ENCODE assay signal across 8 mouse cellular contexts in genomic region chr3:83862956-83863355, GRCm38 (mm10). TPM values are rescaled to one million over a fixed set of nuclear protein-coding genes. Genes with fewer than 3 reads are reported as not detected.
A peak's percentile ranks its signal among the peaks of the same experiment; 100 is the strongest.
DNase-seq lines count a peak whose midpoint lies in the region; ATAC-seq and TF ChIP-seq lines count a peak whose summit lies in the region.

No protein-coding gene starts in this region.

- H3K4me2 ChIP-seq in forebrain, postnatal 0 days (ENCODE audit: low read depth): no peak overlapping the region
- no peak overlapping the region for H3K4me2 ChIP-seq in forebrain, embryonic 12.5 days
- H3K4me2 ChIP-seq in midbrain, postnatal 0 days (ENCODE audit: low read depth, low read length, poor library complexity, severe bottlenecking): no peak overlapping the region

- H3K9me3 ChIP-seq in forebrain, postnatal 0 days (ENCODE audit: low read length): no peaks in the 10 kb centered on the region
- H3K9me3 ChIP-seq in forebrain, embryonic 12.5 days: no peaks in the 10 kb centered on the region
- H3K9me3 ChIP-seq in midbrain, postnatal 0 days (ENCODE audit: low read length): no peaks in the 10 kb centered on the region

- H3K27ac ChIP-seq in forebrain, postnatal 0 days (ENCODE audit: low read depth, low read length): no peak overlapping the region
- H3K27ac ChIP-seq in forebrain, embryonic 12.5 days: no peak overlapping the region
- peak overlapping the region; percentile 63 for H3K27ac ChIP-seq in brown adipose tissue, adult 24 weeks (replicated peaks; ENCODE audit: low read depth, low read length)
- no peak overlapping the region for H3K27ac ChIP-seq in midbrain, postnatal 0 days (ENCODE audit: low read depth, low read length)

- H3K4me3 ChIP-seq in forebrain, postnatal 0 days (ENCODE audit: low read depth, low read length): no peak overlapping the region
- H3K4me3 ChIP-seq in forebrain, embryonic 12.5 days (replicated peaks): no peak overlapping the region
- H3K4me3 ChIP-seq in brown adipose tissue, adult 24 weeks (ENCODE audit: insufficient read depth, low read depth, low read length): no peak overlapping the region
- H3K4me3 ChIP-seq in midbrain, postnatal 0 days (ENCODE audit: low read depth, low read length): no peak overlapping the region

- H3K9ac ChIP-seq in forebrain, postnatal 0 days: no peak overlapping the region
- H3K9ac ChIP-seq in forebrain, embryonic 12.5 days: no peak overlapping the region
- H3K9ac ChIP-seq in midbrain, postnatal 0 days (replicated peaks; ENCODE audit: low read length, poor library complexity, severe bottlenecking): no peak overlapping the region

- no peak for TF ChIP-seq CTCF in forebrain, postnatal 0 days (IDR thresholded peaks at IDR 0.05; ENCODE audit: low read depth)
- no peak for TF ChIP-seq CTCF in midbrain, postnatal 0 days (IDR thresholded peaks at IDR 0.05)

- WGBS in forebrain, postnatal 0 days: 41% methylated on average over 1 of the region's 1 CpGs
- WGBS in forebrain, embryonic 12.5 days: 52% methylated on average over 1 of the region's 1 CpGs
- 47% methylated on average over 1 of the region's 1 CpGs for WGBS in midbrain, postnatal 0 days

- DNase-seq in forebrain, postnatal 0 days: peak; percentile 29
- DNase-seq in heart, adult 9 months (ENCODE audit: low spot score in 2 of 2): peak; percentile 94
- peak; percentile 41 to 63 for DNase-seq in kidney, postnatal 4 days
- peak; percentile 90 for DNase-seq in lung, postnatal 25 days (ENCODE audit: low spot score)
- peak; percentile 85 to 88 for DNase-seq in spleen, postnatal 36 days (ENCODE audit: low spot score in 2 of 2)
- no peak for DNase-seq in midbrain, postnatal 0 days (ENCODE audit: low spot score)

- peak; percentile 43 for ATAC-seq in forebrain, postnatal 0 days
- ATAC-seq in forebrain, embryonic 12.5 days (ENCODE audit: low FRiP score): no peak
- ATAC-seq in midbrain, postnatal 0 days (ENCODE audit: low FRiP score): no peak

- no peaks in the 10 kb centered on the region for H3K36me3 ChIP-seq in forebrain, postnatal 0 days (ENCODE audit: insufficient read depth)
- no peaks in the 10 kb centered on the region for H3K36me3 ChIP-seq in forebrain, embryonic 12.5 days (replicated peaks)
- H3K36me3 ChIP-seq in midbrain, postnatal 0 days (ENCODE audit: insufficient read depth, low read length): no peaks in the 10 kb centered on the region

- H3K27me3 ChIP-seq in forebrain, postnatal 0 days (ENCODE audit: insufficient read depth, low read length): no peaks in the 10 kb centered on the region
- H3K27me3 ChIP-seq in forebrain, embryonic 12.5 days: no peaks in the 10 kb centered on the region
- no peaks in the 10 kb centered on the region for H3K27me3 ChIP-seq in midbrain, postnatal 0 days (ENCODE audit: insufficient read depth, low read length)

- no peaks in the 10 kb centered on the region for H3K4me1 ChIP-seq in forebrain, postnatal 0 days (ENCODE audit: insufficient read depth)
- no peaks in the 10 kb centered on the region for H3K4me1 ChIP-seq in forebrain, embryonic 12.5 days
- H3K4me1 ChIP-seq in brown adipose tissue, adult 24 weeks (ENCODE audit: control insufficient read depth, insufficient read depth, insufficient read length, low read length): peaks cover 8% of the 10 kb centered on the region; the same call in 1 of the 2 replicates
- no peaks in the 10 kb centered on the region for H3K4me1 ChIP-seq in midbrain, postnatal 0 days (ENCODE audit: insufficient read depth, low read length)

RNA-seq across cellular contexts. Expression of gene Tlr2, which starts 21.4 kb away (rescaled TPM):
- total RNA-seq in forebrain, postnatal 0 days (2014; rRNA removed): 1.6 TPM in 2 replicates
- polyA plus RNA-seq in forebrain, postnatal 0 days (2015; fragmentation: Nextera tagmentation; extraction: Ambion mirVana): 0.89 and 1.3 TPM in 2 replicates
- 0.60 and 0.88 TPM in 2 replicates for polyA plus RNA-seq in forebrain, embryonic 12.5 days (2016; fragmentation: Nextera tagmentation; extraction: Ambion mirVana)
- 1.3 TPM in 2 replicates for polyA plus RNA-seq in brown adipose tissue, adult 24 weeks (2012; ENCODE audit: insufficient read depth, insufficient read length, missing spikeins)
- total RNA-seq in midbrain, postnatal 0 days (2014; rRNA removed): 1.2 and 1.7 TPM in 2 replicates
- polyA plus RNA-seq in midbrain, postnatal 0 days (2015; fragmentation: Nextera tagmentation; extraction: Ambion mirVana): 0.91 and 0.99 TPM in 2 replicates
